Mouse (Mus musculus) ES-Bruce4 (cell line): ENCODE results near the gene Dedd2. TPM values are rescaled to one million over a fixed set of nuclear protein-coding genes. Genes with fewer than 3 reads are reported as not detected.

Experiments used
- H3K27ac ChIP-seq: 2 replicates; pipeline ENCODE4 v1.5.1; 2012; ENCODE audit warnings: low read length, inconsistent platforms; ENCODE audit not compliant: insufficient read depth
- H3K27me3 ChIP-seq: 2 replicates; pipeline ENCODE4 v1.6.1; 2012; ENCODE audit warnings: mild to moderate bottlenecking, low read length, inconsistent platforms; ENCODE audit not compliant: control insufficient read depth, poor library complexity, insufficient read depth, severe bottlenecking
- H3K36me3 ChIP-seq: 2 replicates; pipeline ENCODE4 v1.6.1; 2012; ENCODE audit warnings: inconsistent platforms, mild to moderate bottlenecking, low read length, moderate library complexity; ENCODE audit not compliant: control insufficient read depth, poor library complexity, insufficient read depth, severe bottlenecking
- H3K4me1 ChIP-seq: one replicate; pipeline ENCODE4 v1.8.1; 2011; ENCODE audit warnings: low read length; ENCODE audit not compliant: control insufficient read depth, insufficient read depth
- H3K4me3 ChIP-seq: 2 replicates; pipeline ENCODE4 v1.5.1; 2011; ENCODE audit warnings: low read depth, mild to moderate bottlenecking, low read length
- H3K9ac ChIP-seq: 2 replicates; pipeline ENCODE4 v1.6.1; 2012; ENCODE audit warnings: low read depth, mild to moderate bottlenecking, inconsistent platforms; ENCODE audit not compliant: poor library complexity, severe bottlenecking
- H3K9me3 ChIP-seq: replicated peaks from 2 replicates; pipeline ENCODE4 v1.6.1; 2012; ENCODE audit warnings: mild to moderate bottlenecking, low read length, inconsistent platforms; ENCODE audit not compliant: control insufficient read depth, poor library complexity, insufficient read depth, severe bottlenecking
- CTCF ChIP-seq: IDR thresholded peaks from one replicate; pipeline ENCODE4 v1.8.1; 2011; ENCODE audit warnings: low read depth, low read length
- EP300 ChIP-seq: IDR thresholded peaks from 2 replicates; pipeline ENCODE4 v1.6.1; 2011; ENCODE audit warnings: low read depth, low read length; ENCODE audit not compliant: insufficient read depth
- POLR2A ChIP-seq: IDR thresholded peaks from one replicate; pipeline ENCODE4 v1.8.1; 2011; ENCODE audit warnings: low read length; ENCODE audit not compliant: insufficient read depth
- polyA plus RNA-seq: library from polyadenylated mRNA; stranded (reverse); fragments of >200 nt; gene quantifications from 2 replicates; pipeline ENCODE4 v1.2.4, GENCODE M21; 2011; ENCODE audit warnings: low read depth; ENCODE audit not compliant: missing spikeins, insufficient read depth, insufficient read length

Dedd2 gene
- polyA plus RNA-seq, 1 experiment, result 10.2 TPM

DNA sequence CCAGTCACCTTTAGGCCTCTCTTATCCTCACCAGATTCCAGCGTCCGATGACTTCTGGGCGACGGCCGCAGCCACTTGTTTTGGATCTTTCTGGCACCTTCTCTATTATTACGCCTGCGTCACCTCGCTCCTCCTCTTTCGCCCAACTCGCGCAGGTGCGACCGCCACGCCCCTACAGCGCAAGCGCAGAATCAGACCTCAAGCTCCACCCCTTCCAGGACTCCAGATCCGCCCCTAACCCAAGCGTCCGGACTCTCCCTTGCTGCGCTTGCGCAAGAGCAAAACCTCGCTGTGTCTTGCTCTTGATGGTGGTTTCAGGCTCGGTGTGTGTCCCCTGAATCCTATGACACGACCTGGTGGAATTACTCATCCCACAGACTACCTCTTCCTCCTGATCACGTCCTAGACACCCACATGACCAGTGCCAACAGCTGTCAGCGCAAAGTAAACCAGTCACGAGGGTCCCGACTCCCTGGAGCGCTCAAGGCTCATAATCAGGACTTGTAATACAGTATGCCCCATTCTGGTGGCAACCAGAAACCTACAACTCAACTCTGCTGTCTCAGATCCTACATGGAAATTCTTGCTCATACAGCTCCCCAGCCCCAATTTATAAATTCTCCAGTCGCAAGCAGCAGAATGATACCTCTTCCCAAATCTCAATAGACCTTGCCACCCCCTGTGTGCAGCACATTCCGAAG, 509 bp downstream of the Dedd2 start:
- H3K4me3 ChIP-seq, result peak overlapping the region; percentile 87
- H3K27me3 ChIP-seq, result no peaks in the 10 kb centered on the region
- TF ChIP-seq CTCF, result no peak
- TF ChIP-seq EP300, result no peak
- TF ChIP-seq POLR2A, result peak; percentile 10
- H3K27ac ChIP-seq, result peak overlapping the region; percentile 55
- H3K9ac ChIP-seq, result peak overlapping the region; percentile 59
- no peaks in the 10 kb centered on the region for H3K9me3 ChIP-seq
- no peaks in the 10 kb centered on the region; the same call in 1 of the 2 replicates for H3K36me3 ChIP-seq
- peaks cover 6% of the 10 kb centered on the region for H3K4me1 ChIP-seq

DNA sequence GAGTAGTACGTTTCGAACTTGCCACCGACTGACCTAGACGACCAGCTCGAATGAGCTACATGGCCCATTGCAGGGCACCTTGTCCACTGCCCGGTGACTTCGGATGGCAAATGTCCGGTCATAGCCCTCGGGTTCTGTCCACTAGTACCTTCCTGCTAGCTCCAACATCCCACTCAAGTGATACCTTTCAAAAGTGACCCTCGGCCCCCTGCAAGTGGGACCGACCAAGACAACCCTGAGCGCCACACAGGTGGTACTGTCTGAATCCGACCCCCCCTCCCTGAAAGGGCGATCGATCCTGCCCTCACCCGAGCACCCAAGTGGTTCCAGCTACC, 1.0 kb downstream of the Dedd2 start:
- no peaks in the 10 kb centered on the region; the same call in 1 of the 2 replicates for H3K36me3 ChIP-seq
- no peaks in the 10 kb centered on the region for H3K9me3 ChIP-seq
- peak overlapping the region; percentile 43 for H3K9ac ChIP-seq
- H3K27ac ChIP-seq, result peak overlapping the region; percentile 3; the same call in 1 of the 2 replicates
- peaks cover 6% of the 10 kb centered on the region for H3K4me1 ChIP-seq
- H3K27me3 ChIP-seq, result no peaks in the 10 kb centered on the region
- TF ChIP-seq POLR2A, result no peak
- no peak for TF ChIP-seq CTCF
- TF ChIP-seq EP300, result no peak
- H3K4me3 ChIP-seq, result peak overlapping the region; percentile 87

DNA sequence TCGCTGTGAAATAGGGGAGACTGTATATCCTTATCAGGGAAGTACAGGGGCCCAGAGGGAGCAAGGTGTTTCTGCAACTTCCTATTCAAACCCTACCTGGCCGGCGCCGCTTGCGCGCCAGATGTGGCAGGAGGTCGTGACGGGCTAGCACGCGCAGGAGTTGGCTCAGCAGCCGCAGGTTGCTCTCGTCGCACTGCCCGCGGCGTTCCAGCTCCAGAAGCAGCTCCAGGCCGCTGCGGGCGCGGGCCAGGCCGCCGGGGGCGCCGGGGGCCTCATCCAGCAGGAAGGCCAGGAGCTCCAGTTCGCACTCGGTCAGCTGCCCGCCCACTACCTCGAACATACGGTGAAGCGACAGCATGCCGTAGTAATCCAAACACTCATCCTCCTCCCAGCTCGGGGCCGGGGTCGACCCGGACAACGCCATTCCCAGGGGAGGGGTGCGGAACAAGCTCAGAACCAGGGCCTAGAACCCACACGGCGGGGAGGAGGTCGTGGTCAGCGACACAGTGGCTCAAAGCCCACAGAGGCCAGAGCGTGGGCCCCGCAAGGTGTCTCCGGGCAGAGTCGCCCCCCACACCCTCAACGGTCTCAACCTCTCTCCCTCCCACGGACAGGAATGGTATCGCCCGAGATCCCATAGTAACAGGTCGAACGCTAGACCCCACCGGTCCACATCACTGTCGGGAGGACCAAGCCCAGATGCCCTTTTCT, 1.6 kb downstream of the Dedd2 start:
- peak overlapping the region; percentile 87 for H3K4me3 ChIP-seq
- no peaks in the 10 kb centered on the region; the same call in 1 of the 2 replicates for H3K36me3 ChIP-seq
- H3K27me3 ChIP-seq, result no peaks in the 10 kb centered on the region
- H3K27ac ChIP-seq, result no peak overlapping the region
- no peak for TF ChIP-seq CTCF
- TF ChIP-seq POLR2A, result no peak
- TF ChIP-seq EP300, result no peak
- H3K4me1 ChIP-seq, result peaks cover 6% of the 10 kb centered on the region
- no peaks in the 10 kb centered on the region for H3K9me3 ChIP-seq
- H3K9ac ChIP-seq, result peak overlapping the region; percentile 43

DNA sequence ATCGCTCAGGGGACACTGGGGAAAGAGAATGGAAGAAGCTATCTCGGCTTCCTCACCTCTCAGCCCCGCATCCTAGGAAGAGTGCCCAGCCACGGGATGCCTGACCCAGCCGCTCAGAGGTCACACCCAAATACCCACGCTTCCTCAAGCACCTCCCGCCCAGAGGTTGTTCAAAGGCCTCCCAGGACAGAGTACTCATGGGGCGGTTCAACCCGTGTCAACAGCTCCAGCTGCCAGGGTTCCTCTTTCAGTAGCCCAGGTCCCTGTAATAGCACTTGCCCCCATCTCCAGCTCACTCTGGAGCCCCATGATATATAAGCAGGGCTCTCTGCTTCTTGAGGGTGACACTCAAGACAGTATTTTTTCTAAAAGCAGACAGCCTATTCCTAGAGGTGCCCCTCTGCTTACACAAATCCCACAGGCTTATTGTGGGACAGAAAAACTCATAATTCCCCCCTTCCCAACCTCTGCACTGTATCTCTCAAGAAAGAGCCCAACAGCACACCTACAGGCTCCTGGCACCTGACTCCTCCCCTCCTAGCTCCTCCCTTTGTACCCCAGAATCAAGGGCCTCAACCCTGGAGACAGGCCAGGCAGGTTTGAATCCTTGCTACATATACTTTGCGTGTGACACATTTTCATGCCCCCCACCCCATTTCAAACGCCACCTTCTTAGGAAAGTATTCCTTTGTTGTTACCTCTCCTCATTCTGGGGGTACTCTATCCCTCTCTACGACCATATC, 2.6 kb downstream of the Dedd2 start:
- Histone ChIP-seq H3K4me3 (peak overlapping the region; percentile 12; the same call in 1 of the 2 replicates), H3K27ac (no peak overlapping the region), H3K9ac (no peak overlapping the region), H3K9me3 (no peaks in the 10 kb centered on the region), H3K36me3 (no peaks in the 10 kb centered on the region; the same call in 1 of the 2 replicates), H3K27me3 (no peaks in the 10 kb centered on the region), H3K4me1 (peaks cover 7% of the 10 kb centered on the region)
- TF ChIP-seq CTCF (no peak), POLR2A (no peak), EP300 (no peak)

DNA sequence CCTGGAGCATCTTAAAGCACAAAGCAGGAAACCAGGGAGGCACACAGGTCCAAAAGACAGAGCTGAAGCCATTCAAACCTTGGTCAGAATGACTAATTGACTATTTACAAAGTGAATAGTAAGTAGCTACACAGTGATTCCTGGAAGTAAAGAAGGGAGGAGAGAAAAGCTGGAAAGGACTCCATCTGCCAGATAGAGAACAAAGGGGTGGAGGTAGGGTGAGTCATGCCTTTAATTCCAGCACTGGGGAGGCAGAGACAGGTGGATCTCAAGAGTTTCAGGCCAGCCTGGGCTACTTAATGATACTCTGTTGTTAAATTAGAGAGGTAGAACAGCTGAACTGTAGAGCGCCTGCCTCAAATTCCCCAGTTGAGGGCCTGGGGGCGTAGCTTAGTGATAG, 6.2 kb downstream of the Dedd2 start:
- TF ChIP-seq POLR2A (no peak), EP300 (peak; percentile 52; the same call in 1 of the 2 replicates)
- no peaks in the 10 kb centered on the region for H3K27me3 ChIP-seq
- peaks cover 9% of the 10 kb centered on the region for H3K36me3 ChIP-seq
- H3K27ac ChIP-seq, result peak overlapping the region; percentile 77
- H3K4me3 ChIP-seq, result no peak overlapping the region
- H3K4me1 ChIP-seq, result peaks cover 11% of the 10 kb centered on the region
- no peak overlapping the region for H3K9ac ChIP-seq
- no peaks in the 10 kb centered on the region for H3K9me3 ChIP-seq

DNA sequence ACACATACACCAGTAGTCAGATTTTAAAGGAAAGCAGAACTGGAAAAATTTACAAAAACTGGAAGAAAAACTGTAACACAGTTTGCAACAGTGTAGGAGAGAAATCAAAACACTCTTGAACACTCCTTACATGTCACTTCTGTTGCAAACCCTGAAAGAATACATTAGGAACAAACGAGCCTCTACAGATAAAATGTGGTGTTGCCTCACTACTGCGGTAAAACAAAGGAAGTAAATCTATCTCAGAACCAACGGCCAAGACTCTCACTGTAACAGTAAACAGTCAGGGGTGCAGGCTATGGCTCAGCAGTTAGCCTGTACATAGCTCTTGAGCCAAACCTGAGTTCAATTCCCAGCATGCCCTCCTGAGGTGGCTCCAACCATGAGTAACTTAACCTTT, 7.3 kb downstream of the Dedd2 start:
- no peak overlapping the region for H3K9ac ChIP-seq
- H3K36me3 ChIP-seq, result peaks cover 9% of the 10 kb centered on the region
- H3K9me3 ChIP-seq, result no peaks in the 10 kb centered on the region
- no peak overlapping the region for H3K27ac ChIP-seq
- H3K4me3 ChIP-seq, result no peak overlapping the region
- no peaks in the 10 kb centered on the region for H3K27me3 ChIP-seq
- TF ChIP-seq EP300 (no peak), POLR2A (no peak), CTCF (no peak)
- peaks cover 11% of the 10 kb centered on the region for H3K4me1 ChIP-seq
